Mouse (Mus musculus) ES-Bruce4 (cell line): ENCODE results near the gene Fgfr2.

Experiments used
- CTCF ChIP-seq: IDR thresholded peaks from one replicate; pipeline ENCODE4 v1.8.1; 2011; ENCODE audit warnings: low read depth, low read length
- EP300 ChIP-seq: IDR thresholded peaks from 2 replicates; pipeline ENCODE4 v1.6.1; 2011; ENCODE audit warnings: low read depth, low read length; ENCODE audit not compliant: insufficient read depth
- POLR2A ChIP-seq: IDR thresholded peaks from one replicate; pipeline ENCODE4 v1.8.1; 2011; ENCODE audit warnings: low read length; ENCODE audit not compliant: insufficient read depth

DNA sequence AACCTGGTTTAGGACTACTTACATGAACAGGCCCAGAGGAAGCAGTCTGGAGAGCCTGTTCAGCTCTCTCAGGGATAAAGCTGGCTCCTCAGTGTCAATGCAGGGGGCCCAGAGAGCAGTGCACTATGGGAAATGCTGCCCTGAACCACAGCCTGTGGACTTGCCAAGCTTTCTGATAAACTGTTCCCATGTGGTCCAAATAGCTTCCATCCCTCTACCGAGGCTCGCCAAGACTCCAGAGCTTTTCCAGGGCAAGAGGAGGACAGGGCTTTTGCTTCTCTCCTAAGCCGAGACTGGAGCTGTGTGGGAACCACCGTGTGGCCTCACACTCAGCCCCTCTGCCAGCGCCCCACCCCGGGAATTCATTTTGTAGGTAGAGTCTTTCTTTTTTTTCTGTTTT, 2444.7 kb downstream of the Fgfr2 start:
- TF ChIP-seq EP300 (no peak), CTCF (no peak), POLR2A (no peak)
